Mouse (Mus musculus): Measurements from ENCODE around the gene Gm2381.
"Not testable (repeated sequence)": the region's sequence is repeated elsewhere in the genome, so short reads cannot be mapped to it uniquely, and the experiment has no call there.

Gene Gm2381

GRCm38 (mm10) chr7:42866801-42867458 lies at the start of gene Gm2381:
Gene Gm2381, minus strand, starts transcription at chr7:42867234.
- DNase-seq, result not testable (repeated sequence)

DNA sequence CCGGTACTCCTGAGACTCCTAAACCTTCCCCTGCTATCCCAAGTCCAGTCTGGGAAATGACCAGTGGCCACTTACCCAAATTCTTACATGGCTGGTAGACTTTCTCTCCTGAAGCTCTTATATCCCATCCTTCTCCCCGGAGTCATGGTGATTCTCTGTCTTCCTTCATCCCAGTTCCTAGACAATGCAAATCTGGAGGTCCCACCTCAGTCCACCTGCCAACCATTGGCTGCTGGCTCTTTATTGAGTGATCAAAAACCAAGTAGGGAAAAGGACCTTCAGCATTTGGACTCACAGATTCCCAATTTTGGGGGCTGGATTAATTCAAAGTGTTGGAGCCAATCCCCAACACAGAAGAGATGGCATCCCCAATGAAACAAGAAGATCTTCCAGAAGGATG lies 31.0 kb upstream of the Gm2381 start:
- not testable (repeated sequence) for DNase-seq

- DNase-seq, result no peak
These were observed 11.1 kb upstream of the Gm2381 start for GRCm38 (mm10) chr7:42878090-42878489.

DNA sequence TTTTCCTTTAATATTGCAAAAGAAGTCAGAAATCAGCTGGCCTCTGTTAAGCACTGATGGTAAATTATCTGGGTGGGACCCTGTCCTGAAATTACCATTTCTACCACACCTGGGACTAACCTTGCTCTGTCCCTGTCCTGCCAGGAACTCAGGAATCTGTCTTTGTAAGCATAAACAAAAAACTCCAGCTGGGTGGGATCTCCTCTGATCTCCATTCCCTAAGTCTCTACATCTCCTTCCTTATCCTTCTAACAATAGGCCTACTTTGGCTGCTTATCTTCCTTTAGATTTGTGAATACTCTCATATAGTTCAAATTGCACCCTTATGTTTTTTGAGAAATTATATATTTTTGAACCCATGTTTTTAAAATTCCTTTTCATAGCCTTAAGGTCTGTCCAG lies 28.7 kb downstream of the Gm2381 start:
- DNase-seq, result not testable (repeated sequence)

DNA sequence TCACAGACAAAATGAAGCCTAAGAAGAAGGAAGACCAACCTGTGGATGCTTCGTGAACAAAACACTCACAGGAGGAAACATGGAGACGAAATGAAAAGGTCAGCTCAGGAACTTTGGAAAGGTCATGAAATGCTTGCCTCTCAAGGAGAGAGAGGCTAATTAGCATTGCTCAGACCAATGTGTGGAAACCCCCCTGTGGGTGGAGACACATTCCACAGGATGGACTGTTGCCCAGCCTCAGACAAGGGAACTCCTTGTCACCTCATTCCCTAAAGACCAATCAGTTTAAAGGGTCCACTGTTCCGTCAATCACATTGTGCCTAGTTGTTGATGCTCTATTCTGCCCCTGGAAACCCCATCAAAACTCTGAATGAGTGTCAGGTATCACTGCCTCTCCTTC lies 34.8 kb downstream of the Gm2381 start:
- DNase-seq, result no peak

- DNase-seq, result not testable (repeated sequence)
These were observed 73.6 kb downstream of the Gm2381 start, which contains the start of gene Vmn2r62 for GRCm38 (mm10) chr7:42793425-42793824. Gene Vmn2r62, minus strand, starts transcription at chr7:42793525.

Measured in cerebellum, adult 11-12 months (tissue).